Mouse (Mus musculus): ENCODE measurements around the gene Ilvbl. TPM values are rescaled to one million over a fixed set of nuclear protein-coding genes. Genes with fewer than 3 reads are reported as not detected.

Ilvbl gene
- polyA plus RNA-seq, 1 experiment from 2014 or later = 42.7 TPM

DNA sequence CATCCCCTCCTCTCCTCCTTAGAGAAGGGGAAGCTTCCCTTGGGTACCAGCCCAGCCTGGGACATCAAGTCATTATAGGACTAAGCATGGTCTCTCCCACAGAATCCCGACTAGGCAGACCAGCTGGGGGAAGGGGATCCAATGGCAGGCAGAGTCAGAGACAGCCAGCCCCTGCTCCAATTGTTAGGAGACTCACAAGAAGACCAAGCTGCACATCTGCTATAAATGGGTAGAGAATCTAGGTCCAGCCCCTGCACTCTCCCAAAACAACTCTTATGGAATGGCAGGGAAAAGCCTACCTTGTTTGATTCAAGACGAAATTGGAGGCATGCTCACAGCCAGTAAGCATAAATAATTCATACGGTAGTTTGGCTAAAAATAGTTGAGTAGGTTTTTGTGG is 920 bp upstream of the Ilvbl start:
- no peaks in the 10 kb centered on the region for H3K9me3 ChIP-seq (ENCODE audit: control insufficient read depth, low read length)
- H3K4me3 ChIP-seq (ENCODE audit: low read depth, low read length) = no peak overlapping the region
- no peak overlapping the region for H3K4me2 ChIP-seq (ENCODE audit: low read depth, low read length)
- H3K36me3 ChIP-seq (ENCODE audit: control insufficient read depth, insufficient read depth, low read length) = peaks cover 18% of the 10 kb centered on the region
- no peak overlapping the region for H3K9ac ChIP-seq (ENCODE audit: low read depth, low read length)
- peak overlapping the region; percentile 96 for H3K27ac ChIP-seq (replicated peaks; ENCODE audit: low read depth, low read length)
- peaks cover 12% of the 10 kb centered on the region for H3K4me1 ChIP-seq (ENCODE audit: control insufficient read depth, insufficient read depth, low read length)
- no peak for DNase-seq (ENCODE audit: low spot score)
- WGBS = 61% methylated on average over 3 of the region's 3 CpGs
- no peak for ATAC-seq (ENCODE audit: low read depth)
- H3K27me3 ChIP-seq (replicated peaks; ENCODE audit: control insufficient read depth, insufficient read depth, low read length) = no peaks in the 10 kb centered on the region

DNA sequence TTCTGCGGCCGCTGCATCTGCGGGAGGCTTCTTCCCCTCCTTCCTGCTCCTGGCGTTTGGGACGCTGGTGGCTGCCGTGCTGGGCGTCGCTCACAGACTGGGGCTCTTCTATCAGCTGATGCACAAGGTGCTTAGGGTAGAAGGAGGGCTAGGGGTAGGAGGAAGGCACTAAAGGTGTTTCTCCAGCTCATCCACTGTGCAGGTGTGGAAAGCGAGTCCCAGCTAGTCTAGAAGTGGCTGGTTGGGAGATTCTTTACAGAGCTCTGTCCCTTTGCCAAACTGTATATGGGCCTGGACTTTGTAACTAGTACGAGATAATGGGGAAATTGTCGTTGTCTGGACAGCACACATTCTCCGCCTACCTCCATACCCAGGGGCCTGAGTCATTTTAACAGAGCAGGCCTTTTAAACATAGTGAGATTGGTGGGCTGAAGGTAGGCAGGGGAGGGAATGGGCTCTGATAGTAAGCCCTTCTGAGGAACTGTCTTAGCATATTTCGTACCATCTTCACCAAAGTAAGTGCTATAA is 1.0 kb downstream of the Ilvbl start:
- Histone ChIP-seq H3K4me3 (ENCODE audit: low read depth, low read length) (peak overlapping the region; percentile 49), H3K9me3 (ENCODE audit: control insufficient read depth, low read length) (no peaks in the 10 kb centered on the region), H3K27ac (replicated peaks; ENCODE audit: low read depth, low read length) (peak overlapping the region; percentile 96), H3K9ac (ENCODE audit: low read depth, low read length) (peak overlapping the region; percentile 64), H3K27me3 (replicated peaks; ENCODE audit: control insufficient read depth, insufficient read depth, low read length) (no peaks in the 10 kb centered on the region), H3K4me2 (ENCODE audit: low read depth, low read length) (peak overlapping the region; percentile 59), H3K4me1 (ENCODE audit: control insufficient read depth, insufficient read depth, low read length) (peaks cover 10% of the 10 kb centered on the region), H3K36me3 (ENCODE audit: control insufficient read depth, insufficient read depth, low read length) (peaks cover 37% of the 10 kb centered on the region)
- ATAC-seq (ENCODE audit: low read depth) = no peak
- no peak for DNase-seq (ENCODE audit: low spot score)
- 16% methylated on average over 13 of the region's 13 CpGs for WGBS

DNA sequence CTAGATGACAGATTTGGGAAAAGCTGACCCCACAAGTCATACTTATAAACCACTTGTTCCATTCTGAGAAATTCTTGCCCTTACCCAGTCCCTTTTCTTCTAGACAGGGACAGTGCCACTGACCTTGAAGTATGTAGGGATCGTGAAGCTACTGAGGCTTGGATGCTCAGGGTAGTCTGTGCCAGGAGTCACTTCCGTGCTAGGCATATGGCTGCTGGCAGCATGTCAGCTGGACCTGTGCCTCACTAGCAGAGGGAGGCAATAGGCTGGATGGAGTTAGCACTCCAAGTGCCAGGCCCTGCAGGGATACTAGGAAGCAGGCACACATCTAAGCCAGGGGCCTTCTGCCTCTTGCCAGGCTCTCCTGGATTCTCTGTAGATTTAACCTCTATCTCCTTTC is 1.5 kb downstream of the Ilvbl start:
- peak overlapping the region; percentile 59 for H3K4me2 ChIP-seq (ENCODE audit: low read depth, low read length)
- no peaks in the 10 kb centered on the region for H3K9me3 ChIP-seq (ENCODE audit: control insufficient read depth, low read length)
- ATAC-seq (ENCODE audit: low read depth) (no peak), DNase-seq (ENCODE audit: low spot score) (peak; percentile 33)
- peak overlapping the region; percentile 49; the same call in 1 of the 2 replicates for H3K4me3 ChIP-seq (ENCODE audit: low read depth, low read length)
- H3K4me1 ChIP-seq (ENCODE audit: control insufficient read depth, insufficient read depth, low read length) = peaks cover 10% of the 10 kb centered on the region
- no peaks in the 10 kb centered on the region for H3K27me3 ChIP-seq (replicated peaks; ENCODE audit: control insufficient read depth, insufficient read depth, low read length)
- no peak overlapping the region for H3K9ac ChIP-seq (ENCODE audit: low read depth, low read length)
- H3K27ac ChIP-seq (replicated peaks; ENCODE audit: low read depth, low read length) = no peak overlapping the region
- 52% methylated on average over 2 of the region's 2 CpGs for WGBS
- H3K36me3 ChIP-seq (ENCODE audit: control insufficient read depth, insufficient read depth, low read length) = peaks cover 42% of the 10 kb centered on the region

DNA sequence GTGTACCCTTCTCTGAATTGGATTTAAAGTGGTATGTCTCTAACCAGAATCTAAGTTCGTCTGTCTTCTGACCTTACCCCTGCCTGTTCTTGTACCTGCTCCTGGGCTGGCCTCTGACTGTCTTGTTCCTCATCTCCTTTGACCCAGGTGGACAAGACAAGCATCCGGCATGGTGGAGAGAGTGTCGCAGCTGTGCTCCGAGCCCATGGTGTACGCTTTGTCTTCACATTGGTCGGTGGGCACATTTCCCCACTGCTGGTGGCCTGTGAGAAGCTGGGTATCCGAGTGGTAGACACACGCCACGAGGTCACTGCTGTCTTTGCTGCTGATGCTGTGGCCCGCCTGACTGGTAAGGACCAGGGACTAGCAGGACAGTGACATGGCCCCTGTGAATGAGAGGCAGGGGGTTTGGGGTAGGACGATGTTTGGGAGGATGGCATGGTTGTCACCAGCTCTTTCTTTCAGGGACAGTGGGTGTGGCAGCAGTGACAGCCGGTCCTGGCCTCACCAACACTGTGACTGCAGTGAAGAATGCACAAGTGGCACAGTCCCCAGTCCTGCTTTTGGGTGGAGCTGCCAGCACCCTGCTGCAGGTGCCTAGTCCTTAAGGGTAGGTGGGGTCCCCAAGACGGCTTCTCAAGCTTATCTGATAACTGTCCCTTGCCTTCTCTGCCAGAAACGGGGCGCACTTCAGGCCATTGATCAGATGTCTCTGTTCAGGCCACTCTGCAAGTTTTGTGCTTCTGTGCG is 2.5 kb downstream of the Ilvbl start:
- Histone ChIP-seq H3K4me1 (ENCODE audit: control insufficient read depth, insufficient read depth, low read length) (peaks cover 10% of the 10 kb centered on the region), H3K4me3 (ENCODE audit: low read depth, low read length) (no peak overlapping the region), H3K9ac (ENCODE audit: low read depth, low read length) (no peak overlapping the region), H3K9me3 (ENCODE audit: control insufficient read depth, low read length) (no peaks in the 10 kb centered on the region), H3K4me2 (ENCODE audit: low read depth, low read length) (no peak overlapping the region), H3K27me3 (replicated peaks; ENCODE audit: control insufficient read depth, insufficient read depth, low read length) (no peaks in the 10 kb centered on the region), H3K27ac (replicated peaks; ENCODE audit: low read depth, low read length) (no peak overlapping the region), H3K36me3 (ENCODE audit: control insufficient read depth, insufficient read depth, low read length) (peaks cover 50% of the 10 kb centered on the region)
- ATAC-seq (ENCODE audit: low read depth) = no peak
- WGBS = 93% methylated on average over 15 of the region's 16 CpGs
- DNase-seq (ENCODE audit: low spot score) = no peak

DNA sequence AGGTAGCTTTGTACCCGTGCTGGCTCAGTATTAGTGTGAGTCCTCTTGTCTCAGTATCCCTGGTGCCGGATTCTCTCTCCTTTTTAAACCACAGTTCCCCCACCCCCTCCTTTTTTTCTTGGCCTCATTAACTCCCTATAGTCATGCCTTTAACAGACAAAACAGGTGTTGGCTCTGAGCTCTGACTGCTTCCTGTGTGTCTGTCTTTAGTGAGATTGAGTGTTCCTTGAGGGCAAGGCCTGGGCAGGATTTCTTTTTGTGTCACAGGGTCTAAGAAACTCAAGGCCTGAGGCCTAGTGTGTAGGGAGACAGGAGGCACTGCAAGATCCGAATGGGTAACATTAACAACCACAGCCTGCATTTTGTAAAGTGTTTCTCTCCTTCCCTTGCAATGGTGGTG is 4.1 kb downstream of the Ilvbl start:
- H3K4me2 ChIP-seq (ENCODE audit: low read depth, low read length) = no peak overlapping the region
- ATAC-seq (ENCODE audit: low read depth) = no peak
- peaks cover 10% of the 10 kb centered on the region for H3K4me1 ChIP-seq (ENCODE audit: control insufficient read depth, insufficient read depth, low read length)
- H3K9ac ChIP-seq (ENCODE audit: low read depth, low read length) = peak overlapping the region; percentile 14; the same call in 1 of the 2 replicates
- H3K9me3 ChIP-seq (ENCODE audit: control insufficient read depth, low read length) = no peaks in the 10 kb centered on the region
- H3K27ac ChIP-seq (replicated peaks; ENCODE audit: low read depth, low read length) = no peak overlapping the region
- 74% methylated on average over 3 of the region's 3 CpGs for WGBS
- DNase-seq (ENCODE audit: low spot score) = no peak
- H3K4me3 ChIP-seq (ENCODE audit: low read depth, low read length) = no peak overlapping the region
- H3K36me3 ChIP-seq (ENCODE audit: control insufficient read depth, insufficient read depth, low read length) = peaks cover 62% of the 10 kb centered on the region
- H3K27me3 ChIP-seq (replicated peaks; ENCODE audit: control insufficient read depth, insufficient read depth, low read length) = no peaks in the 10 kb centered on the region

DNA sequence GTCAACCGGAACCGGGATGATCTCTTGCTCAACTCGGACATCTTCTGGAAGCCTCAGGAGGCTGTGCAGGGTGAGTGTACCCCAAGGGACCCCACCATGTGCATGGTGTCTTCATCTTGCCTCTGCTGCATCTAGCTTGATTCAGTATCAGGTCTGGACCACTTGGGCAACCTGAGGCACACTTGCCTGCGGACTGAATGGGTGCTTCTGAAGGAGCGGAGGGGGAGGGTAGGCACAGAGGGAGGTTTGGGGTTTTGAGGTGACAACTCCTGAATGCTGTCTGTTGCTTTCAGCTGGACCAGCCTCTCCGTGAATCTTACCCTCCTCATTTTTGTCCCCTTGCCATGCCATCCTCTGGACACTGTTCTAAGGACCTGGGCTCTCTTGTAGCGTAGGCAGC is 7.0 kb downstream of the Ilvbl start:
- Histone ChIP-seq H3K9me3 (ENCODE audit: control insufficient read depth, low read length) (no peaks in the 10 kb centered on the region), H3K4me1 (ENCODE audit: control insufficient read depth, insufficient read depth, low read length) (no peaks in the 10 kb centered on the region), H3K4me3 (ENCODE audit: low read depth, low read length) (no peak overlapping the region), H3K27ac (replicated peaks; ENCODE audit: low read depth, low read length) (no peak overlapping the region), H3K4me2 (ENCODE audit: low read depth, low read length) (no peak overlapping the region), H3K36me3 (ENCODE audit: control insufficient read depth, insufficient read depth, low read length) (peaks cover 91% of the 10 kb centered on the region), H3K9ac (ENCODE audit: low read depth, low read length) (no peak overlapping the region), H3K27me3 (replicated peaks; ENCODE audit: control insufficient read depth, insufficient read depth, low read length) (no peaks in the 10 kb centered on the region)
- DNase-seq (ENCODE audit: low spot score) (no peak), ATAC-seq (ENCODE audit: low read depth) (no peak)
- WGBS = 89% methylated on average over 7 of the region's 7 CpGs

DNA sequence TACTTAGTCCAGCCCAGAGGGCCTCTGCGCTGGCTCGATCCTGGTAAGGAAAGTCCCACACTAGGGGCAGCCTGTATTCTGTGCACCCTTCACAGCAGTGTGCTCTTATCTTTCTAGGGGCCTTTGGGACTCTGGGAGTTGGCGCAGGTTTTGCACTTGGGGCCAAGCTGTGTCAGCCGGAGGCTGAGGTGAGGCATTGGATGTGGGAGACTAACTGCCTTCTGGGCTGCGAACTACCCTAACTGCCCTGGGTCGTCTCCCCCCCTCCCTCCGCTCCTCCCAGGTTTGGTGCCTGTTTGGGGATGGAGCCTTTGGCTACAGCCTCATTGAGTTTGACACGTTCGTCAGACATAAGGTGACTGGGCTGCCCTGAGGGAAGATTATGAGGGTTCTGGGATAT is 9.2 kb downstream of the Ilvbl start:
- Histone ChIP-seq H3K4me3 (ENCODE audit: low read depth, low read length) (no peak overlapping the region), H3K9ac (ENCODE audit: low read depth, low read length) (no peak overlapping the region), H3K27ac (replicated peaks; ENCODE audit: low read depth, low read length) (no peak overlapping the region), H3K4me2 (ENCODE audit: low read depth, low read length) (no peak overlapping the region), H3K27me3 (replicated peaks; ENCODE audit: control insufficient read depth, insufficient read depth, low read length) (no peaks in the 10 kb centered on the region), H3K4me1 (ENCODE audit: control insufficient read depth, insufficient read depth, low read length) (no peaks in the 10 kb centered on the region), H3K36me3 (ENCODE audit: control insufficient read depth, insufficient read depth, low read length) (peaks cover 91% of the 10 kb centered on the region), H3K9me3 (ENCODE audit: control insufficient read depth, low read length) (no peaks in the 10 kb centered on the region)
- DNase-seq (ENCODE audit: low spot score) = no peak
- 0 out of 2 replicates have a peak, but pooled peaks have one; percentile 6 for ATAC-seq (ENCODE audit: low read depth)
- 73% methylated on average over 9 of the region's 9 CpGs for whole genome bisulfite sequencing

DNA sequence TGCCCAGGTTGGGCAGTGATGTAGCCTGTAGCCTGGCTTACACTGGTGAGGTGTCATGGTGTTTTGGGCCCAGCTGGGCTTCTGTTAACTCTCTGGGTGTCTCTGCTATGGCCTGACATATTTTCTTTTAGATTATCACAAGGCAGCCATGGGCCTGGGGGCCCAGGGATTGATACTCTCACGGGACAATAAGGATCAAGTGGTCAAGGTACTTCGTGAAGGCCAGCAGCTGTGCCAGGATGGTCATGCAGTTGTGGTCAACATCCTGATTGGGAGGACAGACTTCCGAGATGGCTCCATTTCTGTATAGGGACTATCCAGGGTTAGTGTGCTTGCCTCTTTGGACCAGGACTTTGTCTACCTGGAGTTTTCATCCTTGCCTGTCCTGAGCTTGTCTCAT is 9.8 kb downstream of the Ilvbl start:
- H3K27ac ChIP-seq (replicated peaks; ENCODE audit: low read depth, low read length) = no peak overlapping the region
- no peaks in the 10 kb centered on the region for H3K9me3 ChIP-seq (ENCODE audit: control insufficient read depth, low read length)
- 78% methylated on average over 3 of the region's 3 CpGs for WGBS
- ATAC-seq (ENCODE audit: low read depth) (no peak), DNase-seq (ENCODE audit: low spot score) (no peak)
- no peaks in the 10 kb centered on the region for H3K4me1 ChIP-seq (ENCODE audit: control insufficient read depth, insufficient read depth, low read length)
- no peaks in the 10 kb centered on the region for H3K27me3 ChIP-seq (replicated peaks; ENCODE audit: control insufficient read depth, insufficient read depth, low read length)
- H3K9ac ChIP-seq (ENCODE audit: low read depth, low read length) = no peak overlapping the region
- no peak overlapping the region for H3K4me2 ChIP-seq (ENCODE audit: low read depth, low read length)
- H3K4me3 ChIP-seq (ENCODE audit: low read depth, low read length) = no peak overlapping the region
- H3K36me3 ChIP-seq (ENCODE audit: control insufficient read depth, insufficient read depth, low read length) = peaks cover 91% of the 10 kb centered on the region

DNA sequence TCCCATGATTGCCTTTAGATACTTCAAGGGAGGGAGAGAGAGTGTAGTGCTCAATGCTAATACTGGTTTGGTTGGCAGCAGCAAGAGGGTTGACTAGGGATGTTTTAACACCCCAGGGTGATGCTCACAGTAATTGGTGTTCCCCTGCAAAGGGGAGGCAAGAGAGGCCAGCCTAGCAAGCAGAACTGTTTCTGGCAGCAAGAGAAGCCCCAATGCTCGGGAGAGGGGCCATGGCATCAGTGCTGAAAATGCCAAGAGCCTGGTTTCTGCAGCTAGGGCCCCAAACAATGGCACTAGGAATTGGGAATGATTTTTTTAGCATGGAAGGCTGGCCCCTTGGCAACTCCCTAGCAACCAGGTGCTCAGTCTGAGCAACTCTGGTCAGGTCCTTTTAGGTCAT is 10.8 kb downstream of the Ilvbl start:
- Histone ChIP-seq H3K27me3 (replicated peaks; ENCODE audit: control insufficient read depth, insufficient read depth, low read length) (no peaks in the 10 kb centered on the region), H3K9me3 (ENCODE audit: control insufficient read depth, low read length) (no peaks in the 10 kb centered on the region), H3K4me2 (ENCODE audit: low read depth, low read length) (no peak overlapping the region), H3K4me1 (ENCODE audit: control insufficient read depth, insufficient read depth, low read length) (no peaks in the 10 kb centered on the region), H3K27ac (replicated peaks; ENCODE audit: low read depth, low read length) (no peak overlapping the region), H3K36me3 (ENCODE audit: control insufficient read depth, insufficient read depth, low read length) (peaks cover 91% of the 10 kb centered on the region), H3K4me3 (ENCODE audit: low read depth, low read length) (no peak overlapping the region), H3K9ac (ENCODE audit: low read depth, low read length) (no peak overlapping the region)
- DNase-seq (ENCODE audit: low spot score) (no peak), ATAC-seq (ENCODE audit: low read depth) (no peak)
- 100% methylated on average over 1 of the region's 1 CpGs for WGBS

All from embryonic facial prominence, embryonic 14.5 days (tissue).